Mouse (Mus musculus) liver, adult (tissue): ENCODE measurements around the gene Nodal.

Experiments used
- GATA4 ChIP-seq: IDR thresholded peaks from 2 replicates; pipeline ENCODE4 v1.6.1; 2014; ENCODE audit warnings: mild to moderate bottlenecking, low read length; ENCODE audit not compliant: insufficient replicate concordance

Nodal gene

GRCm38 (mm10) chr10:61385174-61385573 is 32.6 kb upstream of the Nodal start:
- no peak for TF ChIP-seq GATA4

GRCm38 (mm10) chr10:61386284-61386683 is 31.5 kb upstream of the Nodal start:
- no peak for TF ChIP-seq GATA4

- TF ChIP-seq GATA4: no peak
Measured at GRCm38 (mm10) chr10:61389020-61389419, 28.8 kb upstream of the Nodal start.

GRCm38 (mm10) chr10:61390148-61390547 is 27.6 kb upstream of the Nodal start:
- peak; percentile 81; the same call in 1 of the 2 replicates for TF ChIP-seq GATA4

- no peak for TF ChIP-seq GATA4
Measured at GRCm38 (mm10) chr10:61392584-61392983, 25.2 kb upstream of the Nodal start.

- no peak for TF ChIP-seq GATA4
Measured at GRCm38 (mm10) chr10:61394476-61395136, 23.2 kb upstream of the Nodal start.

- TF ChIP-seq GATA4: no peak
Measured at GRCm38 (mm10) chr10:61398125-61398524, 19.6 kb upstream of the Nodal start.

- no peak for TF ChIP-seq GATA4
Measured at GRCm38 (mm10) chr10:61399156-61399734, 18.5 kb upstream of the Nodal start.

- no peak for TF ChIP-seq GATA4
Measured at GRCm38 (mm10) chr10:61400407-61400806, 17.4 kb upstream of the Nodal start.

- TF ChIP-seq GATA4: no peak
Measured at GRCm38 (mm10) chr10:61402480-61402879, 15.3 kb upstream of the Nodal start.

GRCm38 (mm10) chr10:61402911-61403310 is 14.9 kb upstream of the Nodal start:
- TF ChIP-seq GATA4: no peak

- no peak for TF ChIP-seq GATA4
Measured at GRCm38 (mm10) chr10:61405958-61406357, 11.8 kb upstream of the Nodal start.

GRCm38 (mm10) chr10:61409776-61410175 is 8.0 kb upstream of the Nodal start:
- TF ChIP-seq GATA4: no peak

- TF ChIP-seq GATA4: no peak
Measured at GRCm38 (mm10) chr10:61410193-61410592, 7.6 kb upstream of the Nodal start.

- peak; percentile 89 for TF ChIP-seq GATA4
Measured at GRCm38 (mm10) chr10:61412910-61413625, 4.7 kb upstream of the Nodal start.

- TF ChIP-seq GATA4: no peak
Measured at GRCm38 (mm10) chr10:61415240-61415639, 2.5 kb upstream of the Nodal start.
